Mouse (Mus musculus) left cerebral cortex, adult 2 months (tissue): Measurements from ENCODE around the gene Phb. TPM values are rescaled to one million over a fixed set of nuclear protein-coding genes. Genes with fewer than 3 reads are reported as not detected.
A peak's percentile ranks its signal among the peaks of the same experiment; 100 is the strongest.

Experiments used
- DNase-seq, 2 experiments: peaks; one replicate each; pipeline ENCODE4 v3.0.0; 2021 to 2022; ENCODE audit warnings: low spot score in 2 of 2, mixed read lengths in 1 of 2; ENCODE audit errors: extremely low spot score in 1 of 2
- H3K27ac ChIP-seq: fragments of 200-600 bp; 2 replicates; pipeline ENCODE4 v1.8.1; 2022
- H3K4me3 ChIP-seq: fragments of 200-600 bp; 2 replicates; pipeline ENCODE4 v1.8.1; 2022
- CTCF ChIP-seq: fragments of 200-600 bp; IDR thresholded peaks from 2 replicates; pipeline ENCODE4 v1.8.1; 2022; ENCODE audit warnings: antibody characterized with exemption, mild to moderate bottlenecking, moderate library complexity
- intact Hi-C: fragments of 180-260 bp; cut with DNase I; formaldehyde crosslinking; loops from one replicate; pipeline ENCODE4 v1.15.1; 2025
- total RNA-seq, 2 experiments: library from RNA; stranded (reverse); gene quantifications; 2 replicates each; pipeline ENCODE4 v1.2.3; 2021

Gene Phb
- total RNA-seq, 2 experiments from 2014 or later, result 70.0 to 74.0 TPM

DNA sequence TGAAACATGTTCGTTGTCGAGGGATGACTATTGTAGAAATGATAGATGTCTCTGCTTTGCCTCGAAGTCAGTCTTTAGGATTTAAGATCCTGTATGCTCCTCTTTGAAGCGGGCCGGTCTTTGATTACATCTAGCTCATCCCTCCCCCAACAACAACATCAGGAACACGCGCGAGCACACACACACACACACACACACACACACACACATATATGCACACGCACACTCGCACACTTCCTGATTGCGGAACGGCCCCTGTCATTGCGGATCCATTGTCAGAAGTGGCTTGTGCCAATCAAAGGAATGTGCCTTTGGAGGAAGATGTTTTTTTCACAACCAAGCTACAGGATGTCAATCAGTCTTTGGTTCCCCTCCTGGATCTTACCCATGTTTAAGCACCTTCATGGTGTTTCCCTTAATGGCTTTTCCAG, 47.1 kb downstream of the Phb start:
- no peak for DNase-seq
- no peak for TF ChIP-seq CTCF
- H3K4me3 ChIP-seq, result peak overlapping the region; percentile 76
- intact Hi-C loops, result loop anchor here (5.0 kb wide), 1 partner anchor 33 kb away; no protein-coding TSS in a partner anchor
- H3K27ac ChIP-seq, result peak overlapping the region; percentile 94

DNA sequence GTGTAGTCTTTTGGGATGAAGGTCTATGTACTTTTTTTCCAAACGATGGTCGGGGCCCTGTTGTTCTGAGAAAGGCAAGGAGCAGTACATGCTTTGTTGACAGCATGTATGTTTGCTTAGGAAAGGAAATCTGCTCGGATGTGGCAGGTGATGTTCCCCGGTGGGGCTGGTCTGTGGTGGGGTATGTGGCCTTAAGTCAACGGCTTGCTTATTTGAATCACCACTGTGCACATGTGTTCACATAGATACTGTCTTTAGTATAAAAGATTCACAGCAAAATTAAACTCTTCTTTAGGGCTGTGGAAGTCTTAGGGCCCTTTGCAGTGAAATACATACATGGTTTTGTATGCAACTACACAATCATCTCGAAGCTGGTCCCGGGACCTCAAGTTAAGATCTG, 47.7 kb downstream of the Phb start:
- peak overlapping the region; percentile 76 for H3K4me3 ChIP-seq
- intact Hi-C loops, result loop anchor here (5.0 kb wide), 1 partner anchor 33 kb away; no protein-coding TSS in a partner anchor
- H3K27ac ChIP-seq, result no peak overlapping the region
- no peak for DNase-seq
- no peak for TF ChIP-seq CTCF

DNA sequence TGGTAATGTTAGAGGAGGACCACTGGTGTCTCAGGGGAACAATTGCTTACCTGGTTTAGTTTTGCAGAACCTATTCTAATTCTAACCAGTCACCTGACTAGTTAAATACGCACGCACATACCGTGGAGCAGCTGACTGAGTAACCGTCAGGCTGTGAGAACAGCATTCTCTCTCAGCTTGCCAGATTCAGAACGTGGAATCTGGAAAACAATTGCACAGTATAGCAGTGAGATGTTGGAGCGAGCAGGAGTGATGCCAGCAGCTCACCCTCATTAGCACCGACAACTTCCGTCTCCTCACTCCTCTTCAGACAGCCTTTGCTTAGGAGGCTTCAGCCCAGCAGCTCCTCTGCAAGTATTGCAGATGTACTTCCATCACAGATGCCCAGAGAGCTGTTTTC, 49.4 kb downstream of the Phb start:
- TF ChIP-seq CTCF, result no peak
- H3K4me3 ChIP-seq, result peak overlapping the region; percentile 1; the same call in 1 of the 2 replicates
- peak in 1 of 2 experiments; percentile 18 for DNase-seq
- intact Hi-C loops, result no loop called here
- H3K27ac ChIP-seq, result no peak overlapping the region

DNA sequence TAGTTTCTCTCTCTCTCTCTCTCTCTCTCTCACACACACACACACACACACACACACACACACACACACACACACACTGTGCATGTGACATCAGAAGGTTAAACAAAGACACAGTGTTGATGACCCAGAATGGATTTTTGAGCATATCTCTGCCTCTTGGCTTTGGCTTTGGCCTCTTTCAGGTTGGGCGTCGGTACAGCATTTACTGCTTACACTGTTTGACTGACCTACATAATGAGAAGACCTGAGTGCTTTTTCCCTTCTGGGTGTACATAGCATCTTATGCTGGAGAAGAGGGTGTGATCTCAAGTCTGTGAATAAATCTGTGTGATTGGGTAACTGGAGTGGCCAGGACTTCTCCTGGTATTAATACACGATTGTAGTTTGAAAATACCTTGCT, 52.6 kb downstream of the Phb start:
- no peak for DNase-seq
- intact Hi-C loops, result no loop called here
- no peak for TF ChIP-seq CTCF
- Histone ChIP-seq H3K4me3 (no peak overlapping the region), H3K27ac (no peak overlapping the region)

DNA sequence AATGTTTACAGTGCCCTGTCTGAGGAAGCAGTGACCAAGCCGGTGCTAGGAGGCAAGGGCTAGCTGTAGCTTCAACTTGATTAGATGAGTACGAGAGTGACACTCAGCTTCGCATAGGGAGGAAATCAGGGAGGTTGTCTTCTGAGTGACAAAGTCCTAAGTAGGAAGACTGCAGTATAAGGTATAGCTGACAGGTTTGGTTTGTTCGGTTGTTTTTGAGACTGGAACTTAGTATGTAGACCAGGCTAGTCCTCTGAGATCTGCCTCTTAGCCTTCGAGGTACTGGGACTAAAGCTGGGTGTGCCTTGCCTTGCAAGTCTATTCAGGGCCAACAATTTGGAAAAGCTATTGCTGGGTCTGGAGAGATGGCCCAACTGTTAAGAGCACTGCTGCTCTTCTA, 56.5 kb downstream of the Phb start, which contains the start of gene B130006D01Rik:
Gene B130006D01Rik (plus strand): TSS at position 301 of the 400 bp plus-strand sequence.
- DNase-seq, result no peak
- no peak for TF ChIP-seq CTCF
- intact Hi-C loops, result no loop called here

DNA sequence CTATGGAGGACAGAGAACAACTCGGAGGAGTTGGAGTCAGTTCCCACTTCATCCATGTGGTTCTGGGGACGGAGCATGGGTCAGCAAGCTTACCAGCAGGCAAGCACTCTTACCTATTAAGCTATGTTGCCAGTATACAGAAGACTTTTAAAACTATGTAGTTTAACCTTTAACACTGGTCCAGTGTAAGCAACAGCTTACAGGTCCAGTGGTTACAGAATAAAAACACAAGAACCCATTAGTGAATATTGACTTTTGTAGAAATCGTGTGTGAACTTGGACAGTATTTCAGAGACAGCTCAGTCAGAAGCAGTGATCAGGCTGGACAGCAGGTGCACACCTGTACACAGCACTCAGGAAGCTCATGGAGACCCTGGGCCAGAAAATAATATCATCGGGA, 57.7 kb downstream of the Phb start:
- DNase-seq, result no peak
- no peak overlapping the region for H3K27ac ChIP-seq
- H3K4me3 ChIP-seq, result no peak overlapping the region
- intact Hi-C loops, result no loop called here
- TF ChIP-seq CTCF, result no peak

More for the DNA sequence above, 56.5 kb downstream of the Phb start, which contains the start of gene B130006D01Rik:
- Histone ChIP-seq H3K27ac (no peak within 1 kb of the TSS), H3K4me3 (no peak within 1 kb of the TSS)

DNA sequence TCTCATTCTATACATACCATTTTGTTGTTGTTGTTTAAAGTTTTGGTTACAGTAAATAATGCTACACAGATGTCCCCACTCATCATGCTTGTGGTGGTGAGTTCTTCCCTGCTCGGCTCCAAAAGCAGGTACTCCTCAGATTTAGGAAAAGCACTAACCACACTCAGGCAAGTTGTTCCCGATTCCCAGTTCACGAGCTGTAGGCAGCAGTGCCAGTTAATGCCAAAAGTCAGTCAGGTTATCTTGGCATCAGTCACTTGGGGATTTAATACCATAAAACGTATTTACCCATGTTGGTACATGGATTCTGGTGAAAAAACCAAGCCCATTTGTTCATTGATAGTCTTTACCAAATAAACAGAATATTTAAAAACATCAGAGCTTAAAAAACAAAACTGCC, 59.4 kb downstream of the Phb start:
- intact Hi-C loops, result no loop called here

DNA sequence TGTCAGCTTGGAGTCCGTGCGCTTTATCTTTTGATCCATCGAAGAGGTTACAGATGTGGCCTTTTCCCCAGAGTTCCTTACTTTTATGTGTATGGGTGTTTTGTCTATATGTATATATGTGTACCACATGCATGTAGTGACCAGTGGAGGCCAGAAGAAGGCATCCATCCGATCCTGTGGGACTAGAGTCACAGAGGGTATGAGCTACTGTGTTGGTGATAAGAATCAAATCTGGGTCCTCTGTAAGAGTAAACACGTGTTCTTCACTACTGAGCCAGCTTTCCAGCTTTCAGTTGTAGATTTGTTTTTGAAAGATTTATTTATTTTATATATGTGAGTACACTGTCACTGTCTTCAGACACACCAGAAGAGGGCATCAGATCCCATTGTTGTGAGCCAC, 61.2 kb downstream of the Phb start:
- DNase-seq, result no peak
- no peak overlapping the region for H3K27ac ChIP-seq
- intact Hi-C loops, result no loop called here
- TF ChIP-seq CTCF, result no peak; the same call in 1 of the 2 replicates
- no peak overlapping the region for H3K4me3 ChIP-seq

More for the DNA sequence above, 59.4 kb downstream of the Phb start:
- Histone ChIP-seq H3K4me3 (no peak overlapping the region), H3K27ac (no peak overlapping the region)
- no peak for DNase-seq
- TF ChIP-seq CTCF, result no peak

DNA sequence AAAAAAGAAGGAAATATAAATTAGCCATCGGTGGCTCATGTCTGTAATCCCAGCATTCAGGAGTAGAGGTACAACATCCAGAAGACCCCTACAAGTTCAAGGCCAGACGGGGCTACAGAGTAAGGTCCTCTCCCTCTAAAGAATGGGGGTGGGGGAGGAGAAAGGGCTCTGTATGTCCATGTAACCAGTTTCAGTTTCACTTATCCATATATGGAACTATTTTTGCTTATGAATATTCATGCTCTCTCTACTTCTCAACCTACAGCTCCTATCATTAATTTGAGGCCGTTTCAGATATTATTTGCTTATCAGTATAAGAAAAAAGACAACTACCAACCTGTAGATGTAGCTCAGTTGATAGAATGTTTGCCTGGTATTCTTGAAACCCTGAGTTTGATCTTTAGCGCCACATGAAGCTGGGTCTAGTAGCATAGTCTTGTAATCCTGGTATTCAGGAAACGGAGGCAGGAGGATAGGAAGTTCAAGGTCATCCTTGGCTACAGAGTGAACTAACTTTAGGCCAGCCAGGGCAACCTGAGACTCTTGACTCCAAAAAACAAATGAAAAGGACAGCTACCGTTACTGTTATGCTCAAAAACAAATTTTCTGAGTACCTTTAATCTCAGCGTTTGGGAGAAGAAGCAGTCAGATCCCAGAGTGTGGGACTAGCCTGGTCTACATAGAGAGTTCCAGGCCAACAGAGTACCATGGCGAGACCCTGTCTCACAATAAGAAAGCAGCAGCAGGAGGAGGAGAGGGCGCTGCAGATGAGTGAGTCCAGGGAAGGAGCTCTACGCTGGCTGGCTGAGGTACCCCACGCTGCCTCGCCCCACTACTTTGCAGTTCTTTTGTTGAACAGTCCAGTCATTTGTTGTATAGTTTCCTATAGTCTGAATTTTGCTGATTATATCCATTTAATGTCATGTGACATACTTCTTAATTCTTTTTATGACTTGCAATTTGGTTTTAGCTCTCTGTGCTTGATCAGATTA, 62.5 kb downstream of the Phb start:
- Histone ChIP-seq H3K27ac (no peak overlapping the region), H3K4me3 (no peak overlapping the region)
- no peak for DNase-seq
- intact Hi-C loops, result no loop called here
- no peak for TF ChIP-seq CTCF

Other genes starting within 250 kb of the Phb start
- 10 to 100 TPM; 19.8 to 26.5 TPM for gene Nxph3, start 152.4 kb upstream of the Phb start, total RNA-seq
- gene Ngfr, start 79.2 kb upstream of the Phb start, total RNA-seq, result 1 to 10 TPM in 1 of 2 experiments, under 1 TPM in 1; 0.93 to 1.3 TPM
- 10 to 100 TPM; 42.3 to 43.5 TPM for gene Zfp652, start 45.7 kb downstream of the Phb start, total RNA-seq
- gene B130006D01Rik, start 56.6 kb downstream of the Phb start, total RNA-seq, result 1 to 10 TPM; 1.2 TPM
- gene Phospho1, start 157.5 kb downstream of the Phb start, total RNA-seq, result 10 to 100 TPM; 75.1 to 80.4 TPM
- gene Gngt2, start 170.3 kb downstream of the Phb start, total RNA-seq, result 1 to 10 TPM; 2.3 to 3.3 TPM
- gene Abi3, start 175.5 kb downstream of the Phb start, total RNA-seq, result 1 to 10 TPM; 7.6 to 9.4 TPM
- not detected for gene B4galnt2, start 247.9 kb downstream of the Phb start, total RNA-seq